Mouse (Mus musculus) monocyte, adult 2 months (primary cell): ENCODE measurements around the gene Ankrd42.
A peak's percentile ranks its signal among the peaks of the same experiment; 100 is the strongest.

Source experiments
- DNase-seq, 2 experiments: peaks; one replicate each; pipeline ENCODE4 v3.0.0; 2022; ENCODE audit warnings: low spot score in 2 of 2, low read depth in 1 of 2

Ankrd42 gene

DNA sequence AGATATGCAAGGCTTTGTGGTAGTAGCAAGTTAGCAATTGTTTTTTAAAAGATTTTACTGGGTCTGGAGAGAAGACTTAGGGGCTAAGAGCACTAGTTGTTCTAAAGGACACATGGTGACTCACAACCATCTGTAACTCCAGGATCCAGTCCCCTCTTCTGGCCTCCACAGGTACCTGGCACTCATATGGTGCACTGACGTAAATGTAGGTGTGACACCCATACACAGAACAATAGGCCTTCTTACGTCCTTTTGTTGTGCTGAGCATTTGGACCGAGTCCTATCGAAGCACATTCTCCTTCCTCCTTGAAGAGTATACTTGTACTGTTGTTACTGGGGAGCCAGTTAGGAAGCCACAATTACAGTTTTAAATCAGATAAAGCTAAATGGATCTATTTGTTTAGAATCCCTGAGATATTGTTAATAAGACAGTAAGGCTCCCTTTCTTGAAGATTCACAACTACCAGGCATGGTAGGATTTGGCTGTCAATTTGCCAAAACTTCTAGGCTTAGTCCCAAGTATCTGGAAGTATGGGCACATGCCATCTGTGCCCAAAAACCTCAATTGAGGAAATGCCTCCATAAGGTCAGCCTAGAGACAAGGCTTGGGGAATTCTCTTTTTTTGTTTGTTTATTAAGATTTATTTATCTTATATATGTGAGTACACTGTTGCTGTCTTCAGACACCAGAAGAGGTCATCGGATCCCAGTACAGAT is 56.3 kb downstream of the Ankrd42 start:
- DNase-seq, result no peak

DNA sequence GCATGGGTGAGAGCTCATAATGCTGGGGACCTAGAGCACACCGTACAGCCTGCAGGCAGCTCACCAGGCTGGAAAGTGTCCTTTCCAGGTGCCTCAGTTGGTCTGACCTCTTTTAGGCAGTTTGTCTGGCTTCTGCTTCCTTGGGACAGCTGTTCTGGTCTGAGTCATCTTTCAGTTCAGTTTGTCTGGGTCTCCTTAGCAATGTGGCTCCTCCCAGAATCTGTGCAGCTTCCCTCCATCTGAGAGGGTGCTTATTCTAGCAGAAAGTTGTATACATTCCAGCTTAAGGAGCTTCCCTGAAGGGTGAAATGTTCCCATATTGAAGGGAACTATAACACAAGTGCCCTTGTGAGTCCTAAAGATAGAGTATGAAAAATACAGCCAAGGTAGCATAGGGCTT is 70.2 kb downstream of the Ankrd42 start:
- DNase-seq, result no peak

GRCm38 (mm10) chr7:92560986-92561876 is 75.7 kb downstream of the Ankrd42 start, which contains the start of gene Ccdc90b:
Gene Ccdc90b (plus strand): TSS chr7:92561149.
- peak; percentile 54 to 69 for DNase-seq

DNA sequence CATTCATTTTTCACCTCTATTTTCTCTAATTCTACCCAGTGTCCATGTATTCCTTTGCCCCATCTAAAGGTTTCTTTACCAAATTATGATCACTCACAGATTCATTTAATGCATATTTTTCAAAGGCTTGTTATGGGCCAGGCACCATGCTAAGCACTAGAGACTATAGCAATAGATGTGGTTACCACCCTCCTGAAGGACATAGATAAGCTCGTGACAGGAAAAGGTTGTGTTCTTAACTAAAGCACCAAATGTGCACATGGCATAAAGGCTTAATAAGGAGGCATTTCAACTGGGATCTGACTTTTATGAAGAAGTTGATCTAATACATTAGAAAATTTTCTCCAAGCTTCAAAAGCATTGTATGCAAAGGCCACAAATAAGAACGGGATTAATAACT is 78.2 kb downstream of the Ankrd42 start:
- no peak for DNase-seq

GRCm38 (mm10) chr7:92550990-92551392 is 86.0 kb downstream of the Ankrd42 start:
- no peak for DNase-seq

DNA sequence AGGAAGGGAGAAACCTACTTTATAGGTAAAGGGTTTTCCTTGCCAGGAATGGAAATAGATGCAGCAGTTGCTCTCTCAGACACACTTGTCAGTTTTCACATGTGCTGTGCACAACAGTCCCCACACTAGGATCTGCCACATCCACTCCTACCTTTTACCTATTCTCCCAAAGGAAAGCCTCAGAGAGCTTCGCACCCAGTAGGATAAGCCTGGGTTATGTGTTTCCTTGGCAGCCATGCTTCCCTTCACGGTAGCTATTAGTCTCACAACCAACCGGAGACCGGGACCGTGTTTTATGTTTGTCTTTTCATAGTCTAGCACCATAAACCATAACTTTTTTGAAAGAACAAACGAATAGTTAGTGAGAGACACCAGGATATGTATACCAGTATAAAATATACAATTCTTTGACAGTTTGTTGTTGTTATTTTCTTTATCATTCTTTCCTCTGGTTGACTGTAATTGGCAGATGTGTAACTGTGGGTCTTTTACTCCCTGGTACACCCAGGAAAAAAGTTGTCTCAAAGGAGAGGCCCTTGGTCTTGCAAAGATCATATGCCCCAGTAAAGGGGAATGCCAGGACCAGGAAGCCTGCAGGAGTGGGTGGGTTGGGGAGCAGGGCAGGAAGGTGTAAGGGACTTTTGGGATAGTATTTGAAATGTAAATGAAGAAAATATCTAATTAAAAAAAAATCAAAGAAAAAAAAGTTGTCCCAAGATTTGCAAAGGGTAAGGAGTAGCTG is 86.5 kb downstream of the Ankrd42 start:
- no peak for DNase-seq

DNA sequence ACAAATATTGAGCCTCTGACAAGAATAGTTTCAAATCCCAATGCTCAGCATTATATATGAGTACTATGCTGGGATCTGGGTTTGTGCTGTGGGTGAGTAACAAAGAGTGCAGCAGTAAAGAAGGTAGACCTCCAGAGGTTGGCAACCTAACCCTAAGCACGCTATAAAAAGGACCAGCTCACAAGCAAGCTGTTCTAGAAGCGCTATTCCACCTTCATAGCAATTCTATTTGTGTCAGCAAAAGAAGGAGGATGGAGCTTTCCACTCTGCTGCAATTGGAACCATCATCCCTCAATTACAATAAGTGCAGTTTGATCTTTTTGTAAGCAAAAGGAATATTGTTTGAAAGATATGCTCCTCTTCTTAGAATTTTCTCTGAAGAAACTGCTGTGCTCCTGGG is 90.2 kb downstream of the Ankrd42 start:
- no peak for DNase-seq

GRCm38 (mm10) chr7:92532351-92533036 is 104.4 kb downstream of the Ankrd42 start:
- no peak for DNase-seq
